Mouse (Mus musculus): ENCODE measurements around the gene Bmp2k.

Bmp2k gene

GRCm38 (mm10) chr5:96997310-96997801 is at the start of gene Bmp2k:
Gene Bmp2k, plus strand, starts transcription at chr5:96997689.
- peak; percentile 93 for DNase-seq (ENCODE audit: low spot score)

- no peak for DNase-seq (ENCODE audit: low spot score)
Measured at GRCm38 (mm10) chr5:96948856-96949527, 48.5 kb upstream of the Bmp2k start.

GRCm38 (mm10) chr5:96949839-96950666 is 47.4 kb upstream of the Bmp2k start:
- DNase-seq (ENCODE audit: low spot score), result no peak

GRCm38 (mm10) chr5:96950667-96951492 is 46.6 kb upstream of the Bmp2k start:
- DNase-seq (ENCODE audit: low spot score), result no peak

- no peak for DNase-seq (ENCODE audit: low spot score)
Measured at GRCm38 (mm10) chr5:96951493-96952105, 45.9 kb upstream of the Bmp2k start.

GRCm38 (mm10) chr5:96954040-96954439 is 43.4 kb upstream of the Bmp2k start:
- DNase-seq (ENCODE audit: low spot score), result no peak

- no peak for DNase-seq (ENCODE audit: low spot score)
Measured at GRCm38 (mm10) chr5:96954466-96955027, 42.9 kb upstream of the Bmp2k start.

- no peak for DNase-seq (ENCODE audit: low spot score)
Measured at GRCm38 (mm10) chr5:96956926-96957325, 40.6 kb upstream of the Bmp2k start.

GRCm38 (mm10) chr5:96961122-96961521 is 36.4 kb upstream of the Bmp2k start:
- no peak for DNase-seq (ENCODE audit: low spot score)

GRCm38 (mm10) chr5:96961852-96962251 is 35.6 kb upstream of the Bmp2k start:
- no peak for DNase-seq (ENCODE audit: low spot score)

- DNase-seq (ENCODE audit: low spot score), result no peak
Measured at GRCm38 (mm10) chr5:96962252-96962933, 35.1 kb upstream of the Bmp2k start.

- no peak for DNase-seq (ENCODE audit: low spot score)
Measured at GRCm38 (mm10) chr5:96962934-96963301, 34.6 kb upstream of the Bmp2k start.

GRCm38 (mm10) chr5:96964062-96965028 is 33.1 kb upstream of the Bmp2k start:
- DNase-seq (ENCODE audit: low spot score), result peak; percentile 61

GRCm38 (mm10) chr5:96965029-96965403 is 32.5 kb upstream of the Bmp2k start:
- DNase-seq (ENCODE audit: low spot score), result no peak

- DNase-seq (ENCODE audit: low spot score), result no peak
Measured at GRCm38 (mm10) chr5:96965503-96965902, 32.0 kb upstream of the Bmp2k start.

GRCm38 (mm10) chr5:96968628-96969027 is 28.9 kb upstream of the Bmp2k start:
- DNase-seq (ENCODE audit: low spot score), result peak; percentile 76

- DNase-seq (ENCODE audit: low spot score), result no peak
Measured at GRCm38 (mm10) chr5:96969032-96969431, 28.5 kb upstream of the Bmp2k start.

GRCm38 (mm10) chr5:96969705-96970471 is 27.6 kb upstream of the Bmp2k start:
- peak; percentile 73 for DNase-seq (ENCODE audit: low spot score)

- DNase-seq (ENCODE audit: low spot score), result no peak
Measured at GRCm38 (mm10) chr5:96970472-96970848, 27.0 kb upstream of the Bmp2k start.

Measured in embryo, embryonic 10.5 days (tissue).